Mouse (Mus musculus): ENCODE measurements at regions not wholly inside any gene's neighbourhood (a gene's known extent, or its start where the extent isn't known, plus 50 kb on each side); places are given as distances from the start of the nearest gene placed in this dataset.

DNA sequence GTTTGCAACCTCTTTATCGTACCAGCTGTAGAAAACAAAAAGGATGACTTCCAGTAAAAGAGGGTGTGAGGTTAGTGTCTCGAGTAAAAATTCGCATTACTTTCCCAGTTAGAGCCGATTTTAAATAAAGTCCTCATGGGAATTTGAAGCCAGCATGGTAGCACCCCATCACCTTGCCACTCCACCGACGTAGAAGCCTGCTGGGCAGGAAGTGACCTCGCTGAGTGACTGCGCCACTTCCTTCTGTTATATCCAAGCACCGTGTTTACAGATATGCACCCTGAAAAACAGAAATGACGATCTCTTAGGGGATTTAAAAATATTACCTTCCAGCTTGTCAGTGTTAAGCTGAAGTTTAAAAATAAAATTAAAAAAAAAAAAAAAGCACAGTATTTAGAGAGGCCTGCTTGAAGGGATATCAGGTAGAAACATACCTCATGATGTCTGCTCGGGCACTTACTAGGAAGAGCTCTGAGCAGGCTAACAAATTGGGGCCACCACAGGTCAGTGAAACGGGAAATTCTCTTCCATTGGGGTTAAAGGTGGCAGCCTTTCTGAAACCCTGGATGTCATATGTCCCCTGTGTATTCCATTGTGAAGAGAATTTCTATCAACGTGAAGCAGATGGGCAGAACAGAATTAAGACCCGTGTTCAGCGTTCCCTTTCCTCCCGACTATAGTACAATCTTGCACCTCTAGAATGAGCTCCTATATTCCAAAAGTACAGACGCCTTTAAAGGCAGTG, 2468.9 kb upstream of the 5930422O12Rik start:
- H3K4me3 ChIP-seq (ENCODE audit: insufficient read depth, low read depth, low read length) = no peak overlapping the region
- H3K27me3 ChIP-seq (ENCODE audit: control insufficient read depth, insufficient read depth, low read length) = peaks cover 3% of the 10 kb centered on the region; the same call in 1 of the 2 replicates
- H3K9ac ChIP-seq (ENCODE audit: low read depth, low read length) = no peak overlapping the region
- no peaks in the 10 kb centered on the region for H3K36me3 ChIP-seq (ENCODE audit: control insufficient read depth, insufficient read depth, low read length)
- no peaks in the 10 kb centered on the region for H3K4me1 ChIP-seq (ENCODE audit: control insufficient read depth, insufficient read depth, low read length)
- TF ChIP-seq CTCF (IDR thresholded peaks at IDR 0.05; ENCODE audit: low read depth, low read length) (no peak), POLR2A (IDR thresholded peaks at IDR 0.05; ENCODE audit: extremely low read depth, insufficient read depth, low read length) (no peak)
- WGBS = 45% methylated on average over 17 of the region's 17 CpGs
- no peak for DNase-seq (ENCODE audit: extremely low read depth, low read depth, low spot score)
- H3K79me2 ChIP-seq (ENCODE audit: control insufficient read depth, insufficient read depth, low read length) = no peaks in the 10 kb centered on the region
- H3K27ac ChIP-seq (replicated peaks; ENCODE audit: insufficient read depth, low read depth, low read length) = no peak overlapping the region

DNA sequence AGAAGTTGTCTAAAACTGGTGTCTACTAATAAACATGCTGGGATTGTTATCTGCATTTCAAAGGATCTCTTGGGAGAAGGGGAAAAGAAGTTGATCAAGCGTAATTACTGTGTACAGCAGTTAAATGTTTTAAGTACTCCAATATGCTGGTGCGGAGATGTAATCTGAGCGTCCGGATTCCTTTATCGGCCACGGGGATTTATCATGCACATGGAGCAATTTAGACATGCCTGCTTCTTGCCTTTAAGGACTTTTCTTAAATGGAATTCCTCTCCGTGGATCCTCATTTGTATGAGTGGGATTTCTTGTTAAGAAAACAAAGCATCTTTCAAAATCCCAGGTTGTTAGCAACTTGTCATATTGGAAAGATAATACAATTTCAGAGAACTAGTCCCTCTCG, 2468.0 kb upstream of the 5930422O12Rik start:
- Histone ChIP-seq H3K9ac (ENCODE audit: low read depth, low read length) (no peak overlapping the region), H3K4me1 (ENCODE audit: control insufficient read depth, insufficient read depth, low read length) (no peaks in the 10 kb centered on the region), H3K36me3 (ENCODE audit: control insufficient read depth, insufficient read depth, low read length) (no peaks in the 10 kb centered on the region), H3K4me3 (ENCODE audit: insufficient read depth, low read depth, low read length) (no peak overlapping the region), H3K27ac (replicated peaks; ENCODE audit: insufficient read depth, low read depth, low read length) (no peak overlapping the region), H3K79me2 (ENCODE audit: control insufficient read depth, insufficient read depth, low read length) (no peaks in the 10 kb centered on the region), H3K27me3 (ENCODE audit: control insufficient read depth, insufficient read depth, low read length) (peaks cover 3% of the 10 kb centered on the region; the same call in 1 of the 2 replicates)
- DNase-seq (ENCODE audit: extremely low read depth, low read depth, low spot score) = no peak
- TF ChIP-seq POLR2A (IDR thresholded peaks at IDR 0.05; ENCODE audit: extremely low read depth, insufficient read depth, low read length) = no peak
- TF ChIP-seq CTCF (IDR thresholded peaks at IDR 0.05; ENCODE audit: low read depth, low read length) = no peak
- 89% methylated on average over 8 of the region's 8 CpGs for whole genome bisulfite sequencing

- H3K4me3 ChIP-seq (ENCODE audit: insufficient read depth, low read depth, low read length) = no peak overlapping the region
- no peaks in the 10 kb centered on the region for H3K79me2 ChIP-seq (ENCODE audit: control insufficient read depth, insufficient read depth, low read length)
- no peak for DNase-seq (ENCODE audit: extremely low read depth, low read depth, low spot score)
- H3K36me3 ChIP-seq (ENCODE audit: control insufficient read depth, insufficient read depth, low read length) = no peaks in the 10 kb centered on the region
- no peaks in the 10 kb centered on the region for H3K4me1 ChIP-seq (ENCODE audit: control insufficient read depth, insufficient read depth, low read length)
- no peak overlapping the region for H3K27ac ChIP-seq (replicated peaks; ENCODE audit: insufficient read depth, low read depth, low read length)
- WGBS = 78% methylated on average over 3 of the region's 3 CpGs
- no peak for TF ChIP-seq POLR2A (IDR thresholded peaks at IDR 0.05; ENCODE audit: extremely low read depth, insufficient read depth, low read length)
- H3K9ac ChIP-seq (ENCODE audit: low read depth, low read length) = no peak overlapping the region
- no peaks in the 10 kb centered on the region for H3K27me3 ChIP-seq (ENCODE audit: control insufficient read depth, insufficient read depth, low read length)
Measured at GRCm38 (mm10) chr8:30962207-30962606, 2466.3 kb upstream of the 5930422O12Rik start.

DNA sequence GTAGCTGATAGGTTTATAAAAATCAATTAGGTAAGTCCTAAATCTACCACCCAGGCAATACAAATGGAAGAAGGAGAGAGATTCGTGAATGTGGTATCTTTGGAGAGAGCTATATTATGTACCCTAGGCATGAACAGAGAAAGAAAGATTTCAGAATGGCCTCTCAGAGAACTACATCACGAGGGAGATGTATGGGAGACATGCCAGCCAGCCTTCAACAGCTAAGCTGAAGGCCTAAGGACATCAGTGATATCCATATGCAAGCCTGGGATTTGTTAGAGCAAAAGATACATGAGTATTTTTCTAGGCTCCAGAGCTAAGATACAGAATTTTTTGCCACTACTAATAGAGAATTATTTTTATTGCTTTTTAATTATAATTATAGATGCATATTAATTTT, 2445.7 kb upstream of the 5930422O12Rik start:
- 70% methylated on average over 2 of the region's 2 CpGs for WGBS
- no peak overlapping the region for H3K27ac ChIP-seq (replicated peaks; ENCODE audit: insufficient read depth, low read depth, low read length)
- H3K9ac ChIP-seq (ENCODE audit: low read depth, low read length) = no peak overlapping the region

DNA sequence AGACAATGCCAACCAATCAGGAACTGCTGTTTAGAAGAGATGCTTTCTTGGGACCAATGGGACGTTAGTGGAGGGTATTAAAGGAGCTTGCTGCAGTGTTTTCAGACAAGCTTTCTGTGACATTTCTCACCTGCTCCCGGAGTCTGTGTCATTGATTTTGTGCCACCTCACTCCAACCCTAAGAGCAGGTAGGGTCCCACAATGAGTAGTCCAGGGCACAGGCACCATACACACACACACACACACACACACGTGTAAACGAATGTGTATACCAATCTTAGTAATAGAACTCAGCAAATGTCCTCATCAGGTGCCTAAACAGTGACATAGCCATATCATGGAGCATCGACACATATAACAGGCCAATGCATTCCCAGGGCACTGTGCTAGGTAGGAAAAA, 2440.5 kb upstream of the 5930422O12Rik start:
- no peak overlapping the region for H3K9ac ChIP-seq (ENCODE audit: low read depth, low read length)
- H3K27me3 ChIP-seq (ENCODE audit: control insufficient read depth, insufficient read depth, low read length) = no peaks in the 10 kb centered on the region
- H3K4me3 ChIP-seq (ENCODE audit: insufficient read depth, low read depth, low read length) = no peak overlapping the region
- 76% methylated on average over 5 of the region's 5 CpGs for WGBS
- no peaks in the 10 kb centered on the region for H3K4me1 ChIP-seq (ENCODE audit: control insufficient read depth, insufficient read depth, low read length)
- no peaks in the 10 kb centered on the region for H3K36me3 ChIP-seq (ENCODE audit: control insufficient read depth, insufficient read depth, low read length)
- DNase-seq (ENCODE audit: extremely low read depth, low read depth, low spot score) = no peak
- TF ChIP-seq CTCF (IDR thresholded peaks at IDR 0.05; ENCODE audit: low read depth, low read length) (no peak), POLR2A (IDR thresholded peaks at IDR 0.05; ENCODE audit: extremely low read depth, insufficient read depth, low read length) (no peak)
- H3K27ac ChIP-seq (replicated peaks; ENCODE audit: insufficient read depth, low read depth, low read length) = no peak overlapping the region
- no peaks in the 10 kb centered on the region for H3K79me2 ChIP-seq (ENCODE audit: control insufficient read depth, insufficient read depth, low read length)

More for the DNA sequence above, 2445.7 kb upstream of the 5930422O12Rik start:
- Histone ChIP-seq H3K4me3 (ENCODE audit: insufficient read depth, low read depth, low read length) (no peak overlapping the region), H3K4me1 (ENCODE audit: control insufficient read depth, insufficient read depth, low read length) (no peaks in the 10 kb centered on the region), H3K79me2 (ENCODE audit: control insufficient read depth, insufficient read depth, low read length) (no peaks in the 10 kb centered on the region), H3K36me3 (ENCODE audit: control insufficient read depth, insufficient read depth, low read length) (no peaks in the 10 kb centered on the region), H3K27me3 (ENCODE audit: control insufficient read depth, insufficient read depth, low read length) (no peaks in the 10 kb centered on the region)
- no peak for TF ChIP-seq CTCF (IDR thresholded peaks at IDR 0.05; ENCODE audit: low read depth, low read length)
- no peak for TF ChIP-seq POLR2A (IDR thresholded peaks at IDR 0.05; ENCODE audit: extremely low read depth, insufficient read depth, low read length)
- DNase-seq (ENCODE audit: extremely low read depth, low read depth, low spot score) = no peak

- DNase-seq (ENCODE audit: extremely low read depth, low read depth, low spot score) = no peak
- TF ChIP-seq POLR2A (IDR thresholded peaks at IDR 0.05; ENCODE audit: extremely low read depth, insufficient read depth, low read length) (no peak), CTCF (IDR thresholded peaks at IDR 0.05; ENCODE audit: low read depth, low read length) (no peak)
- Histone ChIP-seq H3K4me3 (ENCODE audit: insufficient read depth, low read depth, low read length) (no peak overlapping the region), H3K27ac (replicated peaks; ENCODE audit: insufficient read depth, low read depth, low read length) (no peak overlapping the region), H3K4me1 (ENCODE audit: control insufficient read depth, insufficient read depth, low read length) (no peaks in the 10 kb centered on the region), H3K79me2 (ENCODE audit: control insufficient read depth, insufficient read depth, low read length) (no peaks in the 10 kb centered on the region), H3K27me3 (ENCODE audit: control insufficient read depth, insufficient read depth, low read length) (no peaks in the 10 kb centered on the region), H3K36me3 (ENCODE audit: control insufficient read depth, insufficient read depth, low read length) (no peaks in the 10 kb centered on the region), H3K9ac (ENCODE audit: low read depth, low read length) (no peak overlapping the region)
- 77% methylated on average over 9 of the region's 9 CpGs for WGBS
Measured at GRCm38 (mm10) chr8:30998657-30999056, 2429.9 kb upstream of the 5930422O12Rik start.
